Mouse (Mus musculus) hindbrain, embryonic 14.5 days (tissue): ENCODE results near the gene Ptgs1. TPM values are rescaled to one million over a fixed set of nuclear protein-coding genes. Genes with fewer than 3 reads are reported as not detected.
"Not testable (repeated sequence)": the region's sequence is repeated elsewhere in the genome, so short reads cannot be mapped to it uniquely, and the experiment has no call there.

Experiments used
- ATAC-seq: fragments of 200-750 bp; cut with Nextera tagmentation; 2 replicates; pipeline ENCODE4 v1.8.0; 2017; ENCODE audit warnings: moderate number of reproducible peaks, mild to moderate bottlenecking, moderate TSS enrichment, moderate library complexity; ENCODE audit not compliant: low FRiP score
- DNase-seq: peaks from one replicate; pipeline ENCODE4 v3.0.0-alpha.2; 2015; ENCODE audit warnings: low spot score
- H3K27ac ChIP-seq: fragments of 300-500 bp; sonication (generic); 2 replicates; pipeline ENCODE4 v1.5.1; 2014; ENCODE audit warnings: mild to moderate bottlenecking, moderate library complexity
- H3K27me3 ChIP-seq: fragments of 300-500 bp; sonication (generic); 2 replicates; pipeline ENCODE4 v1.6.1; 2014; ENCODE audit warnings: mild to moderate bottlenecking, low read length, mixed read lengths; ENCODE audit not compliant: control insufficient read depth, insufficient read depth
- H3K36me3 ChIP-seq: fragments of 300-500 bp; sonication (generic); replicated peaks from 2 replicates; pipeline ENCODE4 v1.6.1; 2014; ENCODE audit not compliant: control insufficient read depth, insufficient read depth
- H3K4me1 ChIP-seq: fragments of 300-500 bp; sonication (generic); replicated peaks from 2 replicates; pipeline ENCODE4 v1.6.1; 2014; ENCODE audit warnings: antibody characterized with exemption, low read length, mixed read lengths; ENCODE audit not compliant: control insufficient read depth, insufficient read depth
- H3K4me2 ChIP-seq: fragments of 300-500 bp; sonication (generic); replicated peaks from 2 replicates; pipeline ENCODE4 v1.6.1; 2014; ENCODE audit warnings: mild to moderate bottlenecking, moderate library complexity
- H3K4me3 ChIP-seq: fragments of 300-500 bp; sonication (generic); replicated peaks from 2 replicates; pipeline ENCODE4 v1.5.1; 2014; ENCODE audit warnings: mild to moderate bottlenecking, low read length
- H3K9ac ChIP-seq: fragments of 300-500 bp; sonication (generic); 2 replicates; pipeline ENCODE4 v1.6.1; 2014
- H3K9me3 ChIP-seq: fragments of 300-500 bp; sonication (generic); 2 replicates; pipeline ENCODE4 v1.6.1; 2016; ENCODE audit warnings: low read length; ENCODE audit not compliant: control insufficient read depth
- WGBS: fragments of 180-500 bp; shearing (Covaris S2); extraction: QIAGEN DNeasy Blood & Tissue Kit; methylation state at CpG from one replicate; pipeline ENCODE4 v1.1.7; 2014; 5-methylcytosine and 5-hydroxymethylcytosine counted together
- polyA plus RNA-seq: library from polyadenylated mRNA; unstranded; fragments of >200 nt; fragmentation: Nextera tagmentation; extraction: Ambion mirVana; gene quantifications from 2 replicates; pipeline ENCODE4 v1.2.1, GENCODE M21; 2014

The Ptgs1 gene
- 6.5 and 7.6 TPM in 2 replicates for polyA plus RNA-seq

- Histone ChIP-seq H3K27me3 (0 out of 2 replicates have a peak, but pooled peaks cover 11% of the 10 kb centered on the region), H3K27ac (no peak within 1 kb of the TSS), H3K9me3 (no peaks in the 10 kb centered on the region), H3K9ac (peak within 1 kb of the TSS; percentile 30), H3K4me1 (no peaks in the 10 kb centered on the region), H3K36me3 (no peaks in the 10 kb centered on the region), H3K4me2 (peak within 1 kb of the TSS; percentile 51), H3K4me3 (peak within 1 kb of the TSS; percentile 28)
- ATAC-seq, result peak; percentile 19; the same call in 1 of the 2 replicates
- no peak for DNase-seq
- 2% methylated on average over 18 of the region's 18 CpGs for WGBS
These were observed at the start of gene Ptgs1 for GRCm38 (mm10) chr2:36230366-36230765. Gene Ptgs1, plus strand, starts transcription at chr2:36230426.

- H3K36me3 ChIP-seq, result peaks cover 30% of the 10 kb centered on the region
- 82% methylated on average over 4 of the region's 4 CpGs for WGBS
- not testable (repeated sequence) for H3K27me3 ChIP-seq, H3K4me2 ChIP-seq, H3K4me1 ChIP-seq, ATAC-seq, H3K9me3 ChIP-seq, DNase-seq, H3K27ac ChIP-seq, H3K9ac ChIP-seq, H3K4me3 ChIP-seq
These were observed 48.4 kb upstream of the Ptgs1 start for GRCm38 (mm10) chr2:36181587-36182368.

GRCm38 (mm10) chr2:36183278-36183677, 46.9 kb upstream of the Ptgs1 start:
- H3K27me3 ChIP-seq, result no peaks in the 10 kb centered on the region
- peaks cover 19% of the 10 kb centered on the region for H3K36me3 ChIP-seq
- H3K9me3 ChIP-seq, result no peaks in the 10 kb centered on the region
- no peak for ATAC-seq
- H3K4me2 ChIP-seq, result no peak overlapping the region
- no peaks in the 10 kb centered on the region for H3K4me1 ChIP-seq
- WGBS, result 59% methylated on average over 2 of the region's 2 CpGs
- no peak overlapping the region for H3K4me3 ChIP-seq
- H3K9ac ChIP-seq, result no peak overlapping the region
- no peak for DNase-seq
- no peak overlapping the region for H3K27ac ChIP-seq

GRCm38 (mm10) chr2:36184192-36184591, 46.0 kb upstream of the Ptgs1 start:
- no peaks in the 10 kb centered on the region for H3K27me3 ChIP-seq
- H3K9me3 ChIP-seq, result no peaks in the 10 kb centered on the region
- H3K36me3 ChIP-seq, result peaks cover 13% of the 10 kb centered on the region
- ATAC-seq, result no peak
- WGBS, result 76% methylated on average over 2 of the region's 2 CpGs
- no peak overlapping the region for H3K4me3 ChIP-seq
- no peaks in the 10 kb centered on the region for H3K4me1 ChIP-seq
- no peak overlapping the region for H3K4me2 ChIP-seq
- H3K27ac ChIP-seq, result no peak overlapping the region
- DNase-seq, result no peak
- no peak overlapping the region for H3K9ac ChIP-seq

GRCm38 (mm10) chr2:36184876-36185275, 45.4 kb upstream of the Ptgs1 start:
- ATAC-seq (no peak), DNase-seq (no peak)
- Histone ChIP-seq H3K9me3 (no peaks in the 10 kb centered on the region), H3K4me1 (no peaks in the 10 kb centered on the region), H3K27ac (no peak overlapping the region), H3K27me3 (no peaks in the 10 kb centered on the region), H3K4me2 (no peak overlapping the region), H3K9ac (no peak overlapping the region), H3K4me3 (no peak overlapping the region), H3K36me3 (peaks cover 11% of the 10 kb centered on the region)
- WGBS, result 78% methylated on average over 6 of the region's 6 CpGs

- not testable (repeated sequence) for H3K4me3 ChIP-seq, H3K27ac ChIP-seq, H3K9me3 ChIP-seq, H3K4me1 ChIP-seq, H3K4me2 ChIP-seq, ATAC-seq, H3K27me3 ChIP-seq, DNase-seq, H3K9ac ChIP-seq, H3K36me3 ChIP-seq
- 84% methylated on average over 6 of the region's 6 CpGs for WGBS
These were observed 41.0 kb upstream of the Ptgs1 start for GRCm38 (mm10) chr2:36189200-36189599.

GRCm38 (mm10) chr2:36191098-36191941, 38.9 kb upstream of the Ptgs1 start:
- Histone ChIP-seq H3K4me3 (no peak overlapping the region), H3K9ac (no peak overlapping the region), H3K36me3 (peaks cover 7% of the 10 kb centered on the region; the same call in 1 of the 2 replicates), H3K27ac (no peak overlapping the region), H3K4me1 (peaks cover 5% of the 10 kb centered on the region; the same call in 1 of the 2 replicates), H3K4me2 (no peak overlapping the region), H3K27me3 (no peaks in the 10 kb centered on the region), H3K9me3 (no peaks in the 10 kb centered on the region)
- ATAC-seq (no peak; the same call in 1 of the 2 replicates), DNase-seq (no peak)
- WGBS, result 56% methylated on average over 12 of the region's 12 CpGs

GRCm38 (mm10) chr2:36197021-36197420, 33.2 kb upstream of the Ptgs1 start:
- H3K27me3 ChIP-seq, result peaks cover 20% of the 10 kb centered on the region; the same call in 1 of the 2 replicates
- H3K27ac ChIP-seq, result no peak overlapping the region
- no peak for ATAC-seq
- H3K36me3 ChIP-seq, result no peaks in the 10 kb centered on the region
- no peak overlapping the region for H3K9ac ChIP-seq
- H3K9me3 ChIP-seq, result no peaks in the 10 kb centered on the region
- H3K4me3 ChIP-seq, result no peak overlapping the region
- no peak for DNase-seq
- whole genome bisulfite sequencing, result 45% methylated on average over 3 of the region's 3 CpGs
- no peak overlapping the region for H3K4me2 ChIP-seq
- H3K4me1 ChIP-seq, result peaks cover 12% of the 10 kb centered on the region; the same call in 1 of the 2 replicates
